In the genomic region with DNA sequence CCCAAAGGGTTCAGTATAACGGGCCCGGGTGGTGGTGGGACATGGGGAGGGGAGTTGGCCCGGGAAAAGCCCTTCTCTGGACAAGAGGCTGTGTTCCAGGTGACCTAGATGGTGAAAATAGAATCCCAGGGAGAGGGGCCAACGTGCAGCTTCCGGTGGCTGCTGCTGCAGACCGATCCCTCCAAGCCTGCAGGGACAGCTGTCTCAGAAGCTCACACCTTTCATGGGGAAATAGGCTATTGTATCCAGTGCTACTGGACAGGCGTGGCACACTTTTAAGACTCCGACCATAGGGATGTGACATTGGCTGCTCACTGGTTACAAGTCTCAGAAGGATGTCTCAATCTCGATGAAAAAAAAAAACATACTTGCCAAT, we compare ENCODE assay signal across 9 mouse cellular contexts. TPM values are rescaled to one million over a fixed set of nuclear protein-coding genes. Genes with fewer than 3 reads are reported as not detected.
A peak's percentile ranks its signal among the peaks of the same experiment; 100 is the strongest.
DNase-seq lines count a peak whose midpoint lies in the region; ATAC-seq and TF ChIP-seq lines count a peak whose summit lies in the region.
"Had no signal": no experiment of that assay in that cellular context is flagged by ENCODE, and none has a peak within 500 bp of the region (broad histone marks: within the 10 kb centered on the region; RNA-seq: fewer than 3 reads in every experiment).

No protein-coding gene starts in this region.

- H3K4me1 ChIP-seq in heart, adult 2 months (ENCODE audit: control insufficient read depth, insufficient read depth, low read length), result peaks cover 7% of the 10 kb centered on the region
- H3K4me1 ChIP-seq in cortical plate, adult 2 months (ENCODE audit: control insufficient read depth, insufficient read depth, low read length), result peaks cover 2% of the 10 kb centered on the region; the same call in 1 of the 2 replicates
- H3K4me1 ChIP-seq in heart, postnatal 0 days (ENCODE audit: control insufficient read depth, insufficient read depth), result 0 out of 2 replicates have a peak, but pooled peaks cover 7% of the 10 kb centered on the region
- H3K4me1 ChIP-seq in liver, postnatal 0 days (ENCODE audit: insufficient read depth), result peaks cover 10% of the 10 kb centered on the region; the same call in 1 of the 2 replicates
- H3K4me1 ChIP-seq in thymus, adult 2 months (replicated peaks; ENCODE audit: control insufficient read depth, insufficient read depth, low read length), result 0 out of 2 replicates have a peak, but pooled peaks cover 3% of the 10 kb centered on the region

- TF ChIP-seq EP300 in heart, adult 2 months (IDR thresholded peaks at IDR 0.05; ENCODE audit: insufficient read depth, low read depth, low read length), result no peak
- TF ChIP-seq EP300 in heart, postnatal 0 days (IDR thresholded peaks at IDR 0.05; ENCODE audit: low read depth), result no peak
- TF ChIP-seq EP300 in liver, postnatal 0 days (IDR thresholded peaks at IDR 0.05; ENCODE audit: low read depth), result no peak

- ATAC-seq in heart, postnatal 0 days (ENCODE audit: insufficient read depth, low read depth), result peak; percentile 55
- ATAC-seq in liver, postnatal 0 days, result no peak
- ATAC-seq in inflammation-experienced regulatory T-cells, adult 6 months, result no peak

- peak overlapping the region; percentile 48 for H3K4me3 ChIP-seq in heart, adult 2 months
- H3K4me3 ChIP-seq in cortical plate, adult 2 months (ENCODE audit: insufficient read depth, low read length), result peak overlapping the region; percentile 37; the same call in 1 of the 2 replicates
- peak overlapping the region; percentile 54 for H3K4me3 ChIP-seq in heart, postnatal 0 days (ENCODE audit: low read depth, low read length)
- peak overlapping the region; percentile 51; the same call in 1 of the 2 replicates for H3K4me3 ChIP-seq in liver, postnatal 0 days (ENCODE audit: low read depth, low read length)
- H3K4me3 ChIP-seq in thymus, adult 2 months (ENCODE audit: control insufficient read depth, insufficient read depth, low read length), result no peak overlapping the region

- no peaks in the 10 kb centered on the region for H3K9me3 ChIP-seq in heart, postnatal 0 days (replicated peaks; ENCODE audit: control insufficient read depth, low read length)
- H3K9me3 ChIP-seq in liver, postnatal 0 days (ENCODE audit: low read length), result no peaks in the 10 kb centered on the region

- no peak for DNase-seq in heart, adult 2 months
- DNase-seq in heart, postnatal 36 days, result no peak
- no peak for DNase-seq in heart, postnatal 0 days (ENCODE audit: low spot score)
- no peak for DNase-seq in liver, postnatal 0 days
- DNase-seq in thymus, postnatal 10 days (ENCODE audit: low spot score in 2 of 2), result no peak
- no peak for DNase-seq in thymus, adult 2 months

- H3K9ac ChIP-seq in heart, adult 2 months (ENCODE audit: low read depth, low read length), result no peak overlapping the region
- H3K9ac ChIP-seq in heart, postnatal 0 days (replicated peaks; ENCODE audit: low read depth, low read length), result peak overlapping the region; percentile 60
- no peak overlapping the region for H3K9ac ChIP-seq in liver, postnatal 0 days (replicated peaks)

- H3K79me2 ChIP-seq in heart, adult 2 months (replicated peaks; ENCODE audit: control insufficient read depth, insufficient read depth, low read length), result no peaks in the 10 kb centered on the region

- peak overlapping the region; percentile 70 for H3K4me2 ChIP-seq in heart, postnatal 0 days (ENCODE audit: low read depth, low read length)
- peak overlapping the region; percentile 76 for H3K4me2 ChIP-seq in liver, postnatal 0 days (ENCODE audit: low read depth, low read length)

- WGBS in heart, adult 2 months, result 9% methylated on average over 9 of the region's 9 CpGs
- WGBS in heart, postnatal 0 days, result 20% methylated on average over 9 of the region's 9 CpGs
- WGBS in liver, postnatal 0 days (ENCODE audit: insufficient replicate concordance), result 22% methylated on average over 9 of the region's 9 CpGs
- WGBS in thymus, adult 2 months, result 66% methylated on average over 9 of the region's 9 CpGs

- no peak for TF ChIP-seq POLR2A in heart, adult 2 months (IDR thresholded peaks at IDR 0.05; ENCODE audit: insufficient read depth, low read depth, low read length)
- no peak for TF ChIP-seq POLR2A in cortical plate, adult 2 months (IDR thresholded peaks at IDR 0.05; ENCODE audit: extremely low read depth, insufficient read depth, low read length)
- no peak for TF ChIP-seq POLR2A in thymus, adult 2 months (IDR thresholded peaks at IDR 0.05; ENCODE audit: control insufficient read depth, extremely low read depth, insufficient read depth, low read length, poor library complexity)

- no peak for TF ChIP-seq CTCF in heart, adult 2 months (IDR thresholded peaks at IDR 0.05)
- no peak for TF ChIP-seq CTCF in cortical plate, adult 2 months (IDR thresholded peaks at IDR 0.05; ENCODE audit: extremely low read depth, insufficient read depth, low read length)
- TF ChIP-seq CTCF in heart, postnatal 0 days (IDR thresholded peaks at IDR 0.05; ENCODE audit: low read depth), result no peak
- no peak for TF ChIP-seq CTCF in liver, postnatal 0 days (IDR thresholded peaks at IDR 0.05; ENCODE audit: low read depth)
- no peak for TF ChIP-seq CTCF in thymus, adult 2 months (IDR thresholded peaks at IDR 0.05; ENCODE audit: borderline replicate concordance, control insufficient read depth, extremely low read depth, insufficient read depth, low read length, poor library complexity)

- H3K27ac ChIP-seq in heart, adult 2 months, result peak overlapping the region; percentile 53
- no peak overlapping the region for H3K27ac ChIP-seq in cortical plate, adult 2 months (ENCODE audit: insufficient read depth, low read length)
- peak overlapping the region; percentile 50 for H3K27ac ChIP-seq in heart, postnatal 0 days (ENCODE audit: low read depth)
- no peak overlapping the region for H3K27ac ChIP-seq in liver, postnatal 0 days (ENCODE audit: low read depth)
- H3K27ac ChIP-seq in thymus, adult 2 months (ENCODE audit: control insufficient read depth, insufficient read depth, low read length), result no peak overlapping the region
- H3K27ac ChIP-seq: macrophage had no signal

- no peaks in the 10 kb centered on the region for H3K27me3 ChIP-seq in heart, adult 2 months (ENCODE audit: control insufficient read depth, insufficient read depth, low read length)
- H3K27me3 ChIP-seq in heart, postnatal 0 days (ENCODE audit: control insufficient read depth, insufficient read depth, low read length), result no peaks in the 10 kb centered on the region
- no peaks in the 10 kb centered on the region for H3K27me3 ChIP-seq in liver, postnatal 0 days (ENCODE audit: insufficient read depth, low read length)
- no peaks in the 10 kb centered on the region for H3K27me3 ChIP-seq in thymus, adult 2 months (ENCODE audit: control insufficient read depth, insufficient read depth, low read length)

- intact Hi-C loops in heart, adult 2 months (cut with DNase I), result no loop called here
- intact Hi-C loops in heart, postnatal 36 days (cut with DNase I), result no loop called here

- H3K36me3 ChIP-seq in heart, adult 2 months (ENCODE audit: control insufficient read depth, insufficient read depth, low read length), result no peaks in the 10 kb centered on the region; the same call in 1 of the 2 replicates
- no peaks in the 10 kb centered on the region for H3K36me3 ChIP-seq in heart, postnatal 0 days (replicated peaks; ENCODE audit: control insufficient read depth, insufficient read depth, low read length)
- no peaks in the 10 kb centered on the region for H3K36me3 ChIP-seq in liver, postnatal 0 days (replicated peaks; ENCODE audit: insufficient read depth, low read length)
- no peaks in the 10 kb centered on the region for H3K36me3 ChIP-seq in thymus, adult 2 months (ENCODE audit: control insufficient read depth, insufficient read depth, low read length)

RNA-seq across cellular contexts. Expression of a gene that starts 0.5 kb away (rescaled TPM):
- under 1 TPM; 0.20 to 0.26 TPM for total RNA-seq in heart, adult 2 months (2021)
- 0.35 and 0.47 TPM in 2 replicates for polyA plus RNA-seq in heart, adult 2 months (2012; rRNA removed)
- under 1 TPM; 0.19 to 0.46 TPM for total RNA-seq in heart, postnatal 36 days (2021)
- polyA plus RNA-seq in cortical plate, adult 2 months (2012; rRNA removed), result 0.31 and 0.53 TPM in 2 replicates
- total RNA-seq in heart, postnatal 0 days (2014; rRNA removed; ENCODE audit: low replicate concordance), result not detected in 2 replicates
- polyA plus RNA-seq in heart, postnatal 0 days (2015; fragmentation: Nextera tagmentation; extraction: Ambion mirVana), result 0.68 and 0.71 TPM in 2 replicates
- polyA plus RNA-seq in liver, postnatal 0 days (2015; fragmentation: Nextera tagmentation; extraction: Ambion mirVana), result 0.09 TPM in 1 of 2 replicates, not detected in the other
- not detected for polyA plus RNA-seq in inflammation-experienced regulatory T-cells, adult 6 months (2017; shearing (Covaris generic))
- polyA plus RNA-seq in thymus, adult 2 months (2012; rRNA removed), result 0.15 and 0.19 TPM in 2 replicates
- polyA plus RNA-seq: macrophage had no signal

Comparison
In these comparisons a context has a peak if more than half of its experiments do, and no peak if none do; other contexts are left out.
1. H3K27ac ChIP-seq: peak in heart, adult 2 months (single experiment) and heart, postnatal 0 days (single experiment); none in cortical plate, adult 2 months (single experiment), liver, postnatal 0 days (single experiment) and thymus, adult 2 months (single experiment).